Mouse (Mus musculus): ENCODE results near the gene Faap24.

GRCm38 (mm10) chr7:35396542-35397168 lies at the start of gene Faap24, which contains the start of gene Cep89:
- TF ChIP-seq CTCF (IDR thresholded peaks at IDR 0.05; ENCODE audit: extremely low read depth, insufficient read length, insufficient replicate concordance, low read depth, low read length) (no peak), POLR2A (IDR thresholded peaks at IDR 0.05; ENCODE audit: low read depth, low read length) (peak; percentile 50; the same call in 1 of the 2 replicates)
